Mouse (Mus musculus) thymus, postnatal 4 days (tissue): ENCODE measurements at regions not wholly inside any gene's neighbourhood (a gene's known extent, or its start where the extent isn't known, plus 50 kb on each side); places are given as distances from the start of the nearest gene placed in this dataset.
"Not testable (repeated sequence)": the region's sequence is repeated elsewhere in the genome, so short reads cannot be mapped to it uniquely, and the experiment has no call there.

Experiments
- DNase-seq: peaks from one replicate; pipeline ENCODE4 v3.0.0; 2021

DNA sequence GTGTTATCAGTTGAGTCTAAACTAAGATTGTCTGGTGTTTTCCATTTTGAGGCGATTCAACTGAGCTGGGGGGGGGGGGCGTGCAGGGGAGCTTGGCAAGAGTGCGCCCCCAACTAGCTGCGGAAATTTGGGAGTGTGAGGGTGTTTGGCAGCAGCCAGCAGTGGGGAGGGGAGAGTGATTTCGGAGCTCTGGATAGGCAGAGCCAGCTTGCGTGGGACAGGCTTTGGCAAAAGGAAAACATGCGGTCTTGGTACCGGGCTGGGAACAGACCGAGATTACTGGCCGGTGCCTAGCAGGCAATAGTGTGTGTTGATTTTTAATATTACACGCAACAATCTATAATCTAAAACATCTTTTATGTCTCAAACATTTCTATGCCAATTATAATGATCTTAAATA lies 199.4 kb upstream of the Cdk6 start:
- DNase-seq: not testable (repeated sequence)

DNA sequence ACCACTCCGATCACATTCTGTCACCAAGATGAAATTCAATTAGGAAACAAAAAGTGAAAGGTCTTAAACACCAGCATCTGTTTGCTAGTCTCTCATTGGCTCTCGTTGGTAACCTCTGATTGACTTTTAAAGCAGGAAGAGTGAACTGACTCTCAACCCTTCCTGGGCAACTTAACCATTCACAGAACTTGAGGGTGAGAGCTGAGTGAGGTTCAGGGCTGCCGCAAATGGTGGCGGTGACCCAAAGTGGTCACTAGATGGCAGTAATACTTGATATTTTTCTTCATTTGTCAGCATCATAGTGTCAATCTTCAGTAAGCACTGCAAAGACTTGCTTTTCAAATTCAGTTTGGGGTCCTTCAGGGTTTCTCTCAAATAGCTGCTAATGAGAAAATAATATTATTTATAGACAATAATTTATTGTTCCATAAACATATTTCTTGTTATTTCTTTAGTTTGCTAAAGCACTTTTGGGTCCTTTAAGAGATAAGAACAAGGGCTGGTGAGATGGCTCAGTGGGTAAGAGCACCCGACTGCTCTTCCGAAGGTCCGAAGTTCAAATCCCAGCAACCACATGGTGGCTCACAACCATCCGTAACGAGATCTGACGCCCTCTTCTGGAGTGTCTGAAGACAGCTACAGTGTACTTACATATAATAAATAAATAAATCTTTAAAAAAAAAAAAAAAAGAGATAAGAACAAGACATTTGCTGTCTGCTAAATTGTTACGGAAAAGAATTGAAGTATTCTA lies 194.6 kb upstream of the Cdk6 start:
- DNase-seq: peak; percentile 44

DNA sequence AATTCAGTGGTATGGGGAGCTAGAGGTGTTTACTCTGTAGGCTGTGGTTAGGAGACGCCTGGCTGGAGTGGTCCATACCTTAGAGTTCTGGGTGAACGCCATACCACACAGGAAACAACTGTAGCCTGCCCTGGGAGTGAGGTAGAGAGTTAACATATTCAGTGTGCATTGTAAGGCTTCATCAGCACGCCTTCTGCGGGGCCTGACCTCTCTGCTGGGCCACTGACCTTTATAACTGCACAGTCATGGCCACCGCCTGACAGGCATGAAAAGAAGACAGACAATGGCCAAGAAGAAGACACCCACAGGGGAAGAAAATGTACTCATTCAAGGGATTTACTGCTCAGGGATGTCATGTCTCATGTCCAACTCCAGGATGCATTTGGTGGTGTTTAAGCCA lies 191.4 kb upstream of the Cdk6 start:
- DNase-seq: not testable (repeated sequence)

DNA sequence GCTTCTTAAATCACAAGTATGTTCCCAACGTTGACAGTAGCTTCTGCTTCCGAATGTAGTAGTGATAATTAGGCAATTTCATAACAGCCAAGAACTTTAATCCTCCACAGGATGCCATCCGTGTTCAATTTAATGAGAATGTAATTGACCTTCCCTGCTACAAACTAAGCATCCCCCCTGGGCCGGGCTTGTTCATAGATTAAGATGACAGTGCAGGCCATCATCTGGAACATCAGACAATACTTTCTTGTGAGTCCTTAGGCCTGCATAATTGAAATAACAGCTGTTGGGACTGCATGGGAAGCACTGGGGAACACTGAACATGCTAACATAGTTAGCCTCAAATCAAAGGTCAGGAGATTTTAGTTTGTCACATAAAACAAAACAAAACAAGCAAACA lies 190.5 kb upstream of the Cdk6 start:
- DNase-seq: not testable (repeated sequence)

DNA sequence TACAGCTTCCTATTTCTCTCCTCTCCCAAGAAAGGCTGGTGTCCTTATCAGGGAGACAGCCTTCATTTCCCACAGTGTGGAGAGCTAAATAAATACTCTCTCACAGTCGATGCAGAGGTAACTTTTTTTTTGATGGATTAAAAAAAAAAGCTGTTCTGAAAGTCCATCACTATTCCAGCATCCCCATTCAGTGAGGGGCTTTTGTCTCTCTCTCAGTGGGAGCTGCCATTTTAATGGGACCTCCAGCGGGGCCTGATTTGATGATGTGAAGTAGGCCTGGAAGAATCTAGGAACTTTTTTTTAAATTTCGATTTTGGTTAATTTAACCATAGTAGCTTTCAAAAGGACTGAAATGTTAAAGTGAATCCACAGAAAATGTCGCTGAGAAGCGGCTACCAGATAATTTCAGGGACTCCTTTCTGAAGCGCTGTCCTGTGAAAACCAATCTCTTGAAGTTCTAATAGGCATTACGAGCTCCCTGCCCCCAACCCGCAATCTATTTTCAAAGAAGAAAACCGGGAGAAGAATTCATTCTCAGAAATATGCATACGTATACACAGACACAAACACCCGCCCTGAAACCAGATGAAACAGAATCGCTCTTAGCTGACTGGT lies 189.6 kb upstream of the Cdk6 start:
- not testable (repeated sequence) for DNase-seq

DNA sequence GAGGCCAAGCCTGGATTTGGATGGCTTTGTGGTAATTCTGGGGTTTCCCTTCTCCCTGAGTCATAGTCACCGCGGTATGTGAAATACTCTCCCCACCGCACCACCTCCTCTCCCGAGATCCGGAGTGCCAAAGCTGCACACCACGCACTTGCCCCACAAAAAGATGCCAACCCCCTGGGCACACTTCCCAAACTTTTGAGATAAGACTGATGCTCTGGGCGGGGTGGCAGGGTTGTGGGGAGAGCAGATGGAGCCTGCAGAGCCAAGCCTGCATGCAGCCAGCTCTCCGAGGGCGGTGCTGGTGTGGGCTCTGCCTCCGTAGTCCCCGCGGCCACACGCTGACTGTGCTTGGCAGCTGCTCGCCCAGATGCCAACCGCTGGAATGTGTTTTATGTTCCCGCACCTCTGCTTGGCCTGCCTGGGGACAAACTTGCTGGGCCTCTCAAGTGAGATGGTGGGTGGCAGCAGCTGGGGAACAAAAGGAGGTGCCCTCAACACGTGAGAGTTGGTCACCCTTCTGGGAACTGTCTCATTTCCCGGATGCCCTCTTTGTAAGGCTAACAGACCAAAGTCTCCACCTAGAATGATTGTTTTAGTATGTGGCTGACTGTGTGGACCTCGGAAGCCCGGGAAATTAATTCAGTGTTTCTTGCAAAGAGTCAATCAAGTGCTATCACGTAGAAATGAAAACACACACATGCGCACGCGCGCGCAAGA lies 189.0 kb upstream of the Cdk6 start:
- peak; percentile 46 for DNase-seq

DNA sequence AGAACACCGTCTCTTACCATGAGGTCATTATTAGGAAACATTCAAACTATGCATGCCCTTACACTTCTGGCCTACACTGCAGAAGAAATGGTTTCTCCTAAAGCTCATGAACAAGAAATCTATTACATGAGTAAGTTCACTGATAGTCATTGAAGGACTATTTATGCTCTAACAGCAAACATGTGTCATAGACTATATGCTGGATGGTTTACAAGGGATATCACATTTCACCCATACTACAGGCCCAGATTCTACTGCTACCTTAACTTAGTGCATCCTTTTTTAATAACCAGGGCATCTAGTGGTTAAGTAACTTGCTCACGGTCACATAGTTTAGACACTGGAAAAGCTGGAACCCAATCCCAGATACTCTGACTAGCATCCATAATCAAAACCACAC lies 175.8 kb upstream of the Cdk6 start:
- DNase-seq: not testable (repeated sequence)

DNA sequence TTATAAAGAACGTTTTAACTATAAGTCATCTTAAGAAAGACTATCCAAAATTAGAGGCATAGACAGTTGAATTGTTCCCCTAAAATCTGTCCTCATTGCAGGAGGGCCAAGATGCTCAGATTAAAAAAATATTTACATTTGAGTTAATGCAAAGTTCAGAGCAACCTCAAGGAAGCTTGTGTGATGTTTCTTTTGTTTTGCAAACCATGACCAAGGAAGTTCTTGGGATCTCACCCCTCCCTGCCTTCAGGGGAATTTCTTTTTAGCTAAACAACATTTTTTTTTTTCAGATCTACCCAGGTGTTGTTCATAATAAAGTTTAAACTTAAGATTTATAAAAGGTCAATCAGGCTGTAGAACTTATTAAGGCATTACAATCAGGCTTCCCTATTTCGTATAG lies 174.8 kb upstream of the Cdk6 start:
- not testable (repeated sequence) for DNase-seq

DNA sequence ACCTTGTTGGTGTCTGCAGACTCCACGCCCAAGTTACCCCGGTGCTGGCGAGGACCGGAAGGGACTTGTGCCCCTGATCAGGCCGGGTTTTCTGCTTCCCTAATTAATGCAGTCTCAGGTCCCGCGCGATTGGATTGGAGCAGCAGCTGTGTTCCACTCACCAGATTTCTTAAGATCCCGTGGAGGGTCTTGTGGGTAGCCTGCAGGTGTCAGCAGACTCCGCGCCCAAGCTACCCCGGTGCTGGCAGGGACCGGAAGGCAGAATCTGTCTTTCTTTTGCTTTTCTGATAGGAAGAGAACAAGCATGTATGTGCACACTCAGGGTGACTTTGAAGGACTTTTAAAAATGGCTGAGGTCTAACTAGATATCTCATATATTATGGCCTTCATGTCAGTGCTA lies 147.7 kb upstream of the Cdk6 start:
- peak; percentile 45 for DNase-seq

DNA sequence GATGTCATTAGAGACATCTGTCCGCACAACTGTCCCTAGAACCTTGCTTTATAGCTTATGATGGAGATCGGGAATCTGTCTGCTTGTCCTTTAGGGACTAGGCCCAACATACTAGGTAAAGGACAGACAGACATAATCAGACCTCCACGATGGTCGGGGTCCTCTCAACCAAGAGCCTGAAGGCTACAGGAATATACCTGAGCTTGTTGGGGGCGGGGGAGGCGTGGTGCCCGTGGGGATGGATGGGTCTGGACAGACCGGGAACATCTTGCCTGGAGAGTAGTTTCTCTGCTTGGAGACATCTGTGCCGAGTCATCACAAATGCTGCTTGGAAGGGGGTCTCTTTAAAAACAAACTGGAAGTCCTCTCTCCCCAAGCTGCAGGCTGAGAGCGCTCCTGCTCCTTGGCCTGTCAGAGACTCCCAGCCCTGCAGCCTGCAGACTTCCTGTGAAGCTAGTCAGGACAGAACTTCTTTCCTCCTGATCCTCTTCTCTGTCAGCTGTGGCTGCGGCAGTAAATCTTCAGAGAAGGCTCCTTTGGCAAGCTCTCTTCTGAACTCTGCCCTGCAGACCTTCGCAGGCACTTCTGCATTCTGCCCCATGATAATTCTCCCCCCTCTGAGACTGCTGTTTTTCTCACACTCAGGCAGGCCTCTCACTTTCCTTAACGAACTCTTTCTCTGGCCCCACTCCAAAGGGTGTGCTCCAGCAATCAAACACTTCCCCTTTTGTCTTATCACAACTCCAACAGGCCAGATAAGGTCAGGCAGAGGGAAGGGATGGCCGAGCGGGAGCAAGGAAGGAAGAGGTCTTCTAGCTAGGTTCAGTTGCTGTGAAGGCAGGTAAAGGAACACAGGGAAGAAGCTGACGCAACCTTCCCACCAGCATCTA lies 143.1 kb upstream of the Cdk6 start:
- peak; percentile 5 for DNase-seq

DNA sequence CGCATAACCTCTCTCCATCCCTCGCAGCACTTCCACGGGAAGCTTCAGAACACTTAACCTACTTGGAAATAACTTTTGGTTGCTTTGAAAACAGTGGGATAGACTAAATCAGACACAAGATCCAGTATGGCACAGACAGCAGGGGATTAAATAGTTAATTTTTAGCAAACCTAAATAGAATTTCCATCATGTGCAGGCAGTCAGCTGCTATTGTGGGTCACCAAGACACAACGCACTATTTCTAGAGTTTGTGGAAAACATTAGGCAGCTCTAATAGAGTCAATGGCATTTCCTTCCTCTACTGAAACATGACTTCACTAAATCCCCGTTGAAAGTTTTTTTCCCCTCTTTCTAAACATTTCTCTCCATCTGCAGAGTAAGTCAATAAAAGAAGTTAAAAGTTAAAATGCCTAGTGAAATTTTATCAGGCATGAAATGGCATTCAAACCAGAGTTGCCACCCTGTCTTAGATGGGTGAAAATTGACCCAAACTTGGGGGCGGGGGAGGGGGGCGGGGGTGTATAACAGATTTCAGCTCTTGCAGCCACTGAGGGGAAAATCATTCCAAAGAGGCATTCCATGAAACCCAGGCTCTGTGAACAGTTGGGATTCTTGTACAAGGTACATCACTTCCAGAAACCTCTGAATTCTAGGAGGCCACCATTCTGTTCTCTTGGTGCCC lies 142.3 kb upstream of the Cdk6 start:
- DNase-seq: not testable (repeated sequence)

DNA sequence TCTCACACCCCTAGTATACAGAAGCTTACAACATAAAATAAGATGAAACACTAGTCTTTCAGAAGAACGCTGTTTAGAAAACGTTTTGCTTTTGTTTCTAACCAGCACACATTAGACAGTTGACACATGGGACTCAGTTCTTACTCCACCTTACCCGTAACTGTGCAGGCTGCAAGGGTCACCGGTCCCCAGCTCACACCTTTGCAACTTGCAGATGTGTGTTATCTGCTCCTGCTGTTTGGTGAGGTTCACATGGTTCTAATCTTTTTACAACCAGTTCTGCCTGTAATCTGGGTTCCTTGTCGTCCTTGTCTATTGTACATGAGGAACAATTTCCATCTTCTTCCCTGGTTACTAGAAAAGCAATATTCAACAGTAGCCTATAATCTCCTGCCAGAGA lies 135.1 kb upstream of the Cdk6 start:
- not testable (repeated sequence) for DNase-seq

DNA sequence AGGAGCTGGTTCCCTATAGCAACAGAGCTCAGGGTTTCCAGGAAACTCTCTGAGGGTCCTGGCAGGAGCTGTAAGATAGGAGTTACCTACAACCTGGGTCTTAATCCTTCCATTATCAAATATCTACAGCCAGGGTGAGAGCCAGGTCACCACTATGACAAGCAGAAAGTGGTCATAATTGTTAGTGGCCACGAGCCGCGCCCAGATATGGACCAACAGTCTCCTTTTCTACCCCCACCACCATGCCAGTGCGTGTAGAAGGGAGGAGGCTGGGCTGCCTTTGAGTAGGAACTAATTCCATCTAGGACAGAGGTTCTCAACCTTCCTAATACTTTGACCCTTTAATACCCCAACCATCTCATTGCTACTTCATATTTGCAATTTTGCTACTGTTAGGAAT lies 133.0 kb upstream of the Cdk6 start:
- DNase-seq: not testable (repeated sequence)

DNA sequence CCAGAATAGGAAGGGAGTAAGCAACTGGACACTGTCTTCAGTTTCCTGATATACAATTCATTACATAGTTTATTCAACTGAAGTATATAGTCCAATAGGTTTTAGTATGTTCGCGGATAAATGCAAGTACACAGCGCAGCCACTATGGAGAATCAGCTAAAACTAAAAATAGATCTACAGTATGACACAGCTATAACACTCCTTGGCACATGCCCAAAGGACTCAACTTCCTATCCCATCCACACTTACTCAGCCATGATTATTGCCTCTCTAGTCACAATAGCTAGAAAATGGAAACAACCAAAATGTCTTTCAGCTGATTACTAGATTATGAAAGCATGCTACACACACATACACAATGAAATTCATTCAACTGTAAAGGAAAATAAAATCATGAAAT lies 130.0 kb upstream of the Cdk6 start:
- no peak for DNase-seq

DNA sequence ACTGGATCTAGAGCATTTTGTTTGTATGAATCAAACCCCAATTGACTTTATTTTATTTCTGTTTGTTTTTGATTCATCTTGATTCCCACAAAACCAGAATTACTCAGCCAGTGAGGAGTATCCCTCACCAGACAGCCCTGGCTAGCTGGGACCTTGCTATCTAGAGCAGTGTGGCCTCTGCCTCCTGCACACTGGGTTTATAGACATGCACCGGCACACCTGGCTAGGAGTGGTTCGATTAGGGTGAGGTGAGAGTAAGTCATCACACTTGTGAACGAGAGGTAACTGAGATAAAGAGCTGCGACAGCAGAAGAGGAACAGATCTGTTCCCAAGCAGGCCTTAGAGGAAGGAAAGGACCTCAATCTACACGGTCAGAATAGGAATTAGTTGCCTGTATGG lies 125.2 kb upstream of the Cdk6 start:
- no peak for DNase-seq

DNA sequence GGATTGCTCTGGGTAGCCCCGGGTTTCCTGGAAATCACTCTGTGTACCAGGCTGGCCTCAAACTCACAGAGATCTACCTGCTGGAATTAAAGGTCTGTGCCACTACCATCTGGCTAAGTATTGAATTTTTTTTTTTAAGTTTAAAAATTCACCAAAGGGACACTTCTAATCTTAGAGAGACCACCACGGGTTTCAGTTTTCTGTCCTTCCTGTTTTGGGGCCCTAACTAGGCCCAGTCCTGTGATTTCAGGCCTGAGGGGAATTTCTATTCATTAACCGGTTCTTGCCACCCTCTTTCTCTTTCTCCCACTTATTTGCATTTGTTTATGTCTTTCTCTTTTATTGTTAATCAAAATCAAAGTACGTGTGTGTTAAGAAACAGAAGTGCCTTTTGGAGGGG lies 122.1 kb upstream of the Cdk6 start:
- DNase-seq: no peak

DNA sequence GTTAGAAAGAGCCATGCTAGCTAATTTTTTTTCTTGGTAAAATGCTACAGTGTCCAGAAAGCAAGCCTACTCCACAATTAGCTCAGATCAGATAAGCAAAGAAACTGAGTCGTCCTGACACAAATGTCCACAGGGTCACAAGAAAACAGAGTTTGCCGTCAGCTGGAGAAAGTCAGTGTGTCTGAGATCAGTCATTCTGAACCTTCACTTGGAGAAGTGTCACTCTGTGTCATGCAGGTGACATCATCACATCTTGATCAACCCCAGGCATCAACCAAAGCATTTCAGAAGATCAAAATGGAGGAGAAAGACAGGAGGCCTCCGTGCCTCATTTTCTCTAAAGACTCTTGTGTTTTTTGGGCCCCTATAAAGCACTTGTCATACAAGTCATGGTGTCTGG lies 121.5 kb upstream of the Cdk6 start:
- DNase-seq: no peak

DNA sequence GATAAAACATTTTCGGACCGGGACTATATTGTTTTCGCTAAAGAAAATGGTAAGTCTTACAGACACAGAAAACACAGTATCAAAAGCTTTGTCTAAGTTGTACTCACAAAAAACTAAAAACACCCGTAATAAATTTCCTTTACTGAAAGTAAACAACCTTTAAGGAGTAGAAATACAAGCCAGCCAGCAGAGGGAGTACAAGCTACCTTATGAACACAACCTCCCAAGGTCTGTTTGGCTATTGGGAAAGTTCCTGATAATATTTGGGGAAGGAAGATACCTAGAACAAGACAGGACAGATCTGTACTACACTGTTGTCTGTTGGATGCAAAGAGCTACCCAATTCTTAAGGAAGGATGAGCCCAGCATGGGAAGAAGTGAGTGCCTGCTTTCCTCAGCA lies 117.5 kb upstream of the Cdk6 start:
- DNase-seq: peak; percentile 7

DNA sequence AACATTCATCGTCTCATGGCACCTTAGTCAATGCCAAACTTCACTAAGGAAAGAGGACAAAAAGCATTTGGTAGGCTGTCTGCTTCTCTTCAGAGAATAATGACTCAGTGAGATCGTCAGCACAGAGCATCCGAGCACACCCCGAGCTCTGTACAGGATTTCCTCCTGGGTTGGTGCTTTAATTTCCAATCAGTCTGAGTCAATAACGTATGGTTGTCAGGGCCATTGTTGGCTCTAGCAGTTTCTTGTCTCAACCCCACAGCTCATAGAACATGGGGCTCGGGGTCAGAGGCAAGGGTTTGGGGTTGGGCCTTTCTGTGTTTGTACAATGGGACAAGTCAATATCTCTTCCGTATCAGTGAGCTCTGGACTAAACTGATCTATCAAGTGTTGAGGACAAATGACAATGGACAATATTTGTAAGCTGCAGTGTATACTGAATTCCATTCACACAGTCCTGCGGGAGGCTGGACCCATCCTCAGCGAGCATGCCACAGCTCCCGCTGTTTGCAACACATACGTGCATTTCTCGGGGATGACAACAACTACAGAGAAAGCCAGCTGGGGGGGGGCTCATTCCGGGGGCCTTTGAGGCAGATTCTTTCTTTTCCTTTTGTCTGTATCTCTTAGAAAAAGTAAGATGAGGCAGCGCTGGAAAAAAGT lies 116.8 kb upstream of the Cdk6 start:
- DNase-seq: not testable (repeated sequence)

DNA sequence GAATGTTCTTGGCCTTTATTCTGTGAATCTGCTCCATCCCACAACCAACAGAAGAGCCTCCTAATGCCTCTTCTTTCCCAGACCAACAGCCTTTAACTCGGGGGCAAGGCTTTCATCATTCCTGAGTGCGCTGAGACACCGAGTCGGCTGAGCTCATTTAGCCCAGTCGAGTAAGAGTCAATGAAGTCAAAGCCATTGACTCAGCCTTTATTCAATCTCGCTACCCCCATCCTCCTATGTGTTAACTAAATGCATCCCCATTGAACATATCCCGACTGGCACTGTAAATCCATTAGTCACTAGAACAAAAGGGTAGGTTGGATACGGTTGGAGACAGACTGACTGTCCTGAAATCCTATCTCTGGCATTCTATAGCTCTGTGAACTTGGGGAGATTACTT lies 115.9 kb upstream of the Cdk6 start:
- DNase-seq: not testable (repeated sequence)

DNA sequence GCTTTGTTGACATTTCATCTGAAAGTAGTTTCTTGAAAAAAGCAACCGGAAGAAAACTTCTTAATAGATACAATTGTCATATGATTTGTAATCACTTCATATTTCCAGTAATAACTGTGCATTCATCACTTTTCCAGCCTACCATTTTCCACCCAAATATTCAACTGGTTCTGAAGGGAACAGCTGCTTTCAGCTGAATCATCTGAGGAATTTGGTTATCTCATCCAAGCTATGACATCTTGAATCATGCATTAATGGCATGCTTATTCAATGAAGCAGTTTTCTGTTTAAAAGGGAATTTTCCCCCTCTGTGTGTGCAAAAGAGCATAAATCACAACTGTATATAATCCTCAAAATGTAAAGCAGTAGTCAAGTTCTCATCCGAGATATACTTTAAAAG lies 97.2 kb upstream of the Cdk6 start:
- DNase-seq: not testable (repeated sequence)

DNA sequence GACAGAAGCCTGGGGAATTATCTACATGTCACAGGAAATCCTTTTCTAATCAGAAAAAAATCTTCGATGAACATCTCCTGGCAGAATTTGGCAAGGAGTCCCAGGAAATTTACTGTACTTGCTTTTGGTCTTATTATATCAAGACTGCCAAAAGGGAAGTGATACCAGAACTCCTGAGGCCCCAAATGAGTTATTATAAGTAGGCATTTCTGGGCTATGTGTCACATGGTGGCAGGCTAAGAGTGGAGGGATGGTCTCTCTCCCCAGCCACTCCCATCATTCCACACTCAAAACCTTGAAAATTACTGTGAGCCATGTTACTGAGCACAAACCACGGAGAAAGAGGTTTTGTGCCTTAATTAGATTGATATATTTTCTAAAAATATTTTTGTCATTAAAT lies 94.0 kb upstream of the Cdk6 start:
- DNase-seq: no peak
